Mouse (Mus musculus) cerebellum, adult 2 months (tissue): ENCODE data around the gene Scel.

Experiments used
- CTCF ChIP-seq: fragments of 200-500 bp; IDR thresholded peaks from 2 replicates; pipeline ENCODE4 v1.5.1; 2011; ENCODE audit warnings: low read depth, mild to moderate bottlenecking, control low read depth, low read length, moderate library complexity, borderline replicate concordance; ENCODE audit not compliant: insufficient read depth
- POLR2A ChIP-seq: fragments of 200-500 bp; IDR thresholded peaks from 2 replicates; pipeline ENCODE4 v1.6.1; 2011; ENCODE audit warnings: low read length, control low read depth, borderline replicate concordance; ENCODE audit not compliant: insufficient read depth

GRCm38 (mm10) chr14:103535511-103536024 is 22.4 kb downstream of the Scel start:
- TF ChIP-seq CTCF (no peak), POLR2A (no peak)
